Mouse (Mus musculus): ENCODE measurements at regions not wholly inside any gene's neighbourhood (a gene's known extent, or its start where the extent isn't known, plus 50 kb on each side); places are given as distances from the start of the nearest gene placed in this dataset.

- TF ChIP-seq CTCF (IDR thresholded peaks at IDR 0.05; ENCODE audit: low read depth, low read length) = no peak
- no peak for TF ChIP-seq GATA1 (IDR thresholded peaks at IDR 0.05; ENCODE audit: borderline replicate concordance, low read length)
- TF ChIP-seq POLR2AphosphoS5 (IDR thresholded peaks at IDR 0.05; ENCODE audit: insufficient replicate concordance, low read depth, low read length) = no peak
- no peak for TF ChIP-seq TAL1 (conservative IDR thresholded peaks at IDR 0.05; ENCODE audit: low read depth, low read length)
Measured at GRCm38 (mm10) chr16:52818976-52819375, 365.1 kb upstream of the Alcam start.
